Mouse (Mus musculus): ENCODE measurements at regions not wholly inside any gene's neighbourhood (a gene's known extent, or its start where the extent isn't known, plus 50 kb on each side); places are given as distances from the start of the nearest gene placed in this dataset.

- DNase-seq (ENCODE audit: low spot score) = no peak
- TF ChIP-seq CTCF (IDR thresholded peaks at IDR 0.05; ENCODE audit: low read depth) (no peak), EP300 (optimal IDR thresholded peaks at IDR 0.05) (no peak)
- H3K4me2 ChIP-seq (replicated peaks; ENCODE audit: low read depth) = no peak overlapping the region
- H3K9me3 ChIP-seq (ENCODE audit: control insufficient read depth, low read length) = no peaks in the 10 kb centered on the region
- H3K9ac ChIP-seq (ENCODE audit: low read length) = no peak overlapping the region
- 67% methylated on average over 6 of the region's 6 CpGs for WGBS
- no peak overlapping the region for H3K4me3 ChIP-seq (ENCODE audit: low read depth, low read length)
- H3K4me1 ChIP-seq (replicated peaks; ENCODE audit: control insufficient read depth, insufficient read depth) = no peaks in the 10 kb centered on the region
- H3K27me3 ChIP-seq (ENCODE audit: control insufficient read depth, insufficient read depth, low read length) = no peaks in the 10 kb centered on the region
- H3K36me3 ChIP-seq (ENCODE audit: control insufficient read depth, insufficient read depth, low read length) = no peaks in the 10 kb centered on the region
- ATAC-seq (ENCODE audit: low FRiP score, low TSS enrichment) = no peak
- H3K27ac ChIP-seq (replicated peaks) = no peak overlapping the region
These were observed 188.4 kb upstream of the Gimd1 start for GRCm38 (mm10) chr3:132441226-132441625.

GRCm38 (mm10) chr3:132453927-132454326 is 175.7 kb upstream of the Gimd1 start:
- Histone ChIP-seq H3K9ac (ENCODE audit: low read length) (no peak overlapping the region), H3K36me3 (ENCODE audit: control insufficient read depth, insufficient read depth, low read length) (no peaks in the 10 kb centered on the region), H3K27me3 (ENCODE audit: control insufficient read depth, insufficient read depth, low read length) (no peaks in the 10 kb centered on the region), H3K4me1 (replicated peaks; ENCODE audit: control insufficient read depth, insufficient read depth) (no peaks in the 10 kb centered on the region), H3K9me3 (ENCODE audit: control insufficient read depth, low read length) (no peaks in the 10 kb centered on the region), H3K4me2 (replicated peaks; ENCODE audit: low read depth) (no peak overlapping the region), H3K4me3 (ENCODE audit: low read depth, low read length) (no peak overlapping the region), H3K27ac (replicated peaks) (no peak overlapping the region)
- no peak for TF ChIP-seq CTCF (IDR thresholded peaks at IDR 0.05; ENCODE audit: low read depth)
- no peak for TF ChIP-seq EP300 (optimal IDR thresholded peaks at IDR 0.05)
- WGBS = 13% methylated on average over 4 of the region's 4 CpGs
- ATAC-seq (ENCODE audit: low FRiP score, low TSS enrichment) = no peak
- DNase-seq (ENCODE audit: low spot score) = no peak

GRCm38 (mm10) chr3:132462348-132462959 is 167.2 kb upstream of the Gimd1 start:
- H3K4me3 ChIP-seq (ENCODE audit: low read depth, low read length) = no peak overlapping the region
- H3K9ac ChIP-seq (ENCODE audit: low read length) = no peak overlapping the region
- ATAC-seq (ENCODE audit: low FRiP score, low TSS enrichment) = no peak
- H3K36me3 ChIP-seq (ENCODE audit: control insufficient read depth, insufficient read depth, low read length) = no peaks in the 10 kb centered on the region
- no peak overlapping the region for H3K27ac ChIP-seq (replicated peaks)
- H3K9me3 ChIP-seq (ENCODE audit: control insufficient read depth, low read length) = no peaks in the 10 kb centered on the region
- no peak for DNase-seq (ENCODE audit: low spot score)
- TF ChIP-seq EP300 (optimal IDR thresholded peaks at IDR 0.05) = no peak
- TF ChIP-seq CTCF (IDR thresholded peaks at IDR 0.05; ENCODE audit: low read depth) = no peak
- no peak overlapping the region for H3K4me2 ChIP-seq (replicated peaks; ENCODE audit: low read depth)
- WGBS = 59% methylated on average over 5 of the region's 5 CpGs
- no peaks in the 10 kb centered on the region for H3K4me1 ChIP-seq (replicated peaks; ENCODE audit: control insufficient read depth, insufficient read depth)
- H3K27me3 ChIP-seq (ENCODE audit: control insufficient read depth, insufficient read depth, low read length) = no peaks in the 10 kb centered on the region

GRCm38 (mm10) chr3:132471070-132471469 is 158.6 kb upstream of the Gimd1 start:
- H3K9ac ChIP-seq (ENCODE audit: low read length) = no peak overlapping the region
- no peaks in the 10 kb centered on the region for H3K27me3 ChIP-seq (ENCODE audit: control insufficient read depth, insufficient read depth, low read length)
- ATAC-seq (ENCODE audit: low FRiP score, low TSS enrichment) (no peak), DNase-seq (ENCODE audit: low spot score) (no peak)
- H3K4me2 ChIP-seq (replicated peaks; ENCODE audit: low read depth) = no peak overlapping the region
- H3K27ac ChIP-seq (replicated peaks) = no peak overlapping the region
- no peaks in the 10 kb centered on the region for H3K36me3 ChIP-seq (ENCODE audit: control insufficient read depth, insufficient read depth, low read length)
- 54% methylated on average over 4 of the region's 4 CpGs for WGBS
- H3K4me3 ChIP-seq (ENCODE audit: low read depth, low read length) = no peak overlapping the region
- H3K9me3 ChIP-seq (ENCODE audit: control insufficient read depth, low read length) = no peaks in the 10 kb centered on the region
- TF ChIP-seq CTCF (IDR thresholded peaks at IDR 0.05; ENCODE audit: low read depth) = no peak
- no peaks in the 10 kb centered on the region for H3K4me1 ChIP-seq (replicated peaks; ENCODE audit: control insufficient read depth, insufficient read depth)

GRCm38 (mm10) chr3:132477768-132478167 is 151.9 kb upstream of the Gimd1 start:
- Histone ChIP-seq H3K4me3 (ENCODE audit: low read depth, low read length) (no peak overlapping the region), H3K36me3 (ENCODE audit: control insufficient read depth, insufficient read depth, low read length) (no peaks in the 10 kb centered on the region), H3K9me3 (ENCODE audit: control insufficient read depth, low read length) (no peaks in the 10 kb centered on the region), H3K27ac (replicated peaks) (no peak overlapping the region), H3K4me1 (replicated peaks; ENCODE audit: control insufficient read depth, insufficient read depth) (no peaks in the 10 kb centered on the region), H3K9ac (ENCODE audit: low read length) (no peak overlapping the region), H3K27me3 (ENCODE audit: control insufficient read depth, insufficient read depth, low read length) (no peaks in the 10 kb centered on the region), H3K4me2 (replicated peaks; ENCODE audit: low read depth) (no peak overlapping the region)
- peak; percentile 39 for TF ChIP-seq CTCF (IDR thresholded peaks at IDR 0.05; ENCODE audit: low read depth)
- TF ChIP-seq EP300 (optimal IDR thresholded peaks at IDR 0.05) = no peak
- ATAC-seq (ENCODE audit: low FRiP score, low TSS enrichment) (no peak), DNase-seq (ENCODE audit: low spot score) (no peak)
- 87% methylated on average over 5 of the region's 5 CpGs for WGBS

- Histone ChIP-seq H3K36me3 (ENCODE audit: control insufficient read depth, insufficient read depth, low read length) (no peaks in the 10 kb centered on the region), H3K4me2 (replicated peaks; ENCODE audit: low read depth) (no peak overlapping the region), H3K4me1 (replicated peaks; ENCODE audit: control insufficient read depth, insufficient read depth) (no peaks in the 10 kb centered on the region), H3K9ac (ENCODE audit: low read length) (no peak overlapping the region), H3K9me3 (ENCODE audit: control insufficient read depth, low read length) (no peaks in the 10 kb centered on the region), H3K4me3 (ENCODE audit: low read depth, low read length) (no peak overlapping the region), H3K27me3 (ENCODE audit: control insufficient read depth, insufficient read depth, low read length) (no peaks in the 10 kb centered on the region), H3K27ac (replicated peaks) (no peak overlapping the region)
- DNase-seq (ENCODE audit: low spot score) (no peak), ATAC-seq (ENCODE audit: low FRiP score, low TSS enrichment) (no peak)
- WGBS = 49% methylated on average over 2 of the region's 2 CpGs
- TF ChIP-seq CTCF (IDR thresholded peaks at IDR 0.05; ENCODE audit: low read depth) = no peak
- TF ChIP-seq EP300 (optimal IDR thresholded peaks at IDR 0.05) = no peak
These were observed 150.3 kb upstream of the Gimd1 start for GRCm38 (mm10) chr3:132479275-132479674.

Data from stomach, postnatal 0 days (tissue).